Mouse (Mus musculus) B cell, adult 62 days (primary cell): ENCODE measurements around the gene Clcn6. TPM values are rescaled to one million over a fixed set of nuclear protein-coding genes. Genes with fewer than 3 reads are reported as not detected.

Experiments used
- total RNA-seq: library from RNA; stranded (reverse); gene quantifications from 4 replicates; pipeline ENCODE4 v1.2.4, GENCODE M21; 2023

Clcn6 gene
- 40.9 to 48.8 TPM (median 45.8 TPM) in 4 replicates for total RNA-seq

GRCm38 (mm10) chr4:148038600-148039253 is at the start of gene Clcn6, which contains the start of gene Mthfr:
TSS of gene Clcn6 (minus strand) at chr4:148038821.
TSS of gene Mthfr (plus strand) at chr4:148039077.

GRCm38 (mm10) chr4:148087907-148088527 is 49.4 kb upstream of the Clcn6 start, which contains the start of gene Agtrap:
TSS of gene Agtrap (minus strand) at chr4:148088031.

GRCm38 (mm10) chr4:148000202-148000772 is 38.3 kb downstream of the Clcn6 start, which contains the start of gene Nppa:
TSS of gene Nppa (plus strand) at chr4:148000722.

GRCm38 (mm10) chr4:147985205-147986132 is 53.2 kb downstream of the Clcn6 start, which contains the start of gene Nppb:
TSS of gene Nppb (plus strand) at chr4:147985788.

Other genes starting within 250 kb of the Clcn6 start
- 11.2 to 14.2 TPM (median 12.9 TPM) in 4 replicates for gene Zfp984, start 229.0 kb downstream of the Clcn6 start, total RNA-seq
- 9.1 to 13.8 TPM (median 11.4 TPM) in 4 replicates for gene Zfp933, start 190.5 kb downstream of the Clcn6 start, total RNA-seq
- gene Miip, start 170.0 kb downstream of the Clcn6 start, total RNA-seq = 34.3 to 43.6 TPM (median 39.2 TPM) in 4 replicates
- 7.0 to 10.8 TPM (median 9.5 TPM) in 4 replicates for gene Fv1, start 169.8 kb downstream of the Clcn6 start, total RNA-seq
- gene Mfn2, start 134.1 kb downstream of the Clcn6 start, total RNA-seq = 46.8 to 60.2 TPM (median 49.2 TPM) in 4 replicates
- 3.3 to 6.2 TPM (median 5.4 TPM) in 4 replicates for gene Plod1, start 102.1 kb downstream of the Clcn6 start, total RNA-seq
- gene 2510039O18Rik, start 97.9 kb downstream of the Clcn6 start, total RNA-seq = 62.2 to 65.8 TPM (median 64.3 TPM) in 4 replicates
- not detected in 4 replicates for gene Nppb, start 53.0 kb downstream of the Clcn6 start, total RNA-seq
- not detected in 4 replicates for gene Nppa, start 38.1 kb downstream of the Clcn6 start, total RNA-seq
- gene Mthfr, start 256 bp upstream of the Clcn6 start, total RNA-seq = 14.3 to 18.7 TPM (median 16.4 TPM) in 4 replicates
- 9.0 to 14.2 TPM (median 11.7 TPM) in 4 replicates for gene Agtrap, start 49.2 kb upstream of the Clcn6 start, total RNA-seq
- gene Mad2l2, start 91.6 kb upstream of the Clcn6 start, total RNA-seq = 19.9 to 26.5 TPM (median 24.1 TPM) in 4 replicates
- gene Draxin, start 91.9 kb upstream of the Clcn6 start, total RNA-seq = 0.12 TPM in 1 of 4 replicates, not detected in the others
- 16.8 to 18.4 TPM (median 17.2 TPM) in 4 replicates for gene Fbxo6, start 113.3 kb upstream of the Clcn6 start, total RNA-seq
- 7.8 to 9.7 TPM (median 8.5 TPM) in 4 replicates for gene Fbxo44, start 121.7 kb upstream of the Clcn6 start, total RNA-seq
- not detected in 4 replicates for gene Fbxo2, start 121.8 kb upstream of the Clcn6 start, total RNA-seq
- not detected in 4 replicates for gene Disp3, start 249.1 kb upstream of the Clcn6 start, total RNA-seq